Mouse (Mus musculus) neural tube, embryonic 10.5 days (tissue): ENCODE data around the gene Numb.
"Not testable (repeated sequence)": the region's sequence is repeated elsewhere in the genome, so short reads cannot be mapped to it uniquely, and the experiment has no call there.

Experiments used
- DNase-seq: peaks from one replicate; pipeline ENCODE4 v3.0.0-alpha.2; 2017; ENCODE audit warnings: low spot score; ENCODE audit errors: extremely low spot score

Numb gene

DNA sequence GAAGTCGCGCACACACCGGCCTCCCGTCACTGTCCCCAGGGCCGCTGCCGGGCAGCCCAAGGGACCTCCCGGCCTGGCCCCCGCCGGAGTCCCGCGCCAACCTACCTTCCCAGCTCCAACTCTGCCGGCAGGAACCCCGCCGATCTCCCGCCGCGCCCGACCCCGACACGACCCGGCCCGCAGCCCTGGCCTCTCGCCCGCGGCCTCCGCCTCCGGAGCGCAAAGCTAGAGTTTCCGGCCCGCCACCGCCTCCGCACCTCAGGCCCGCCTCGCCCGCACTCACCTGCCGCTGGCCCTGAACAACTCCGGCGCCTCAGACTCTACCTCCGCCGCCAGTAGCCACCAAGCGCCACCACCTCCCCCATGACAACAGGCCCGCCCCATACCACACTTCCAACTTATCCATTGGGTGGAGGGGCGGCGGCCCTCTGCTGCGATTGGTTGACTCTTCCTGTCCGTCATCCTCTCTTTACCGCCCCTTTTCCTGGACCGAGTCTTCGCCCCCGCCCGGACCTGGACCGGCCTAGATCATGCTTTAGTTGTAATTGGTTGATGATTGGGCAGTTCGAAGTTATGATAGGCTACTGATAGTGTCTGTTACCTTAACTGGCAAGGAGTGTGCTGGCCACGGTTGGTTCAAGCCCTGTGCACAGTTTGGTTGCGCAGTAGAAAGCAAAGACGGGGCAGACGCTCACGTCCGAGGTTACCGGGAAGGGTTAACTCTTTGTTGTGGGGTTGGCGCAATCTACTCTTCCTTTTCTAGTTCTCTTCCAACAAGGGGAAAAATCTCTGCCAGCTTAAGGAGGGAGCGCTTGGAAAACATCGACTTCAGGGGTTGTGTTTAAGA is at the start of gene Numb:
TSS of gene Numb (minus strand) at position 400 of the 847 bp plus-strand sequence.
- DNase-seq, result peak; percentile 96

- no peak for DNase-seq
These were observed 43.5 kb upstream of the Numb start for GRCm38 (mm10) chr12:83965235-83965634.

DNA sequence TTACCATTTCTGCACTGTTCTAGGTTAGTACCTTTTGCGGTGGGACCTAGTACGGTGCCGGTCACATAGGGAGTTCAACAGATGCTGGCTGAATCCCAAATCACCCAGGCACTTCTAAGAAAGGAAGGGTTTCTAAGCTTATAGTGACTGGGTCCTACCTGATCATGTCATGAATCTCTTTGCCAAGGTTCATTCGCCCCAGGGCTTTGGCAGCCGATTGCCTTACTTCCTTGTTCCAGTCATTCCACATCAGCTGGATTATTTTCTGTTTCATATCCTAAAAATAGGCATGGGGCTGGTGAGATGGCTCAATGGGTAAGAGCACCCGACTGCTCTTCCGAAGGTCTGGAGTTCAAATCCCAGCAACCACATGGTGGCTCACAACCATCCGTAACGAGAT is 36.5 kb upstream of the Numb start:
- DNase-seq, result no peak

DNA sequence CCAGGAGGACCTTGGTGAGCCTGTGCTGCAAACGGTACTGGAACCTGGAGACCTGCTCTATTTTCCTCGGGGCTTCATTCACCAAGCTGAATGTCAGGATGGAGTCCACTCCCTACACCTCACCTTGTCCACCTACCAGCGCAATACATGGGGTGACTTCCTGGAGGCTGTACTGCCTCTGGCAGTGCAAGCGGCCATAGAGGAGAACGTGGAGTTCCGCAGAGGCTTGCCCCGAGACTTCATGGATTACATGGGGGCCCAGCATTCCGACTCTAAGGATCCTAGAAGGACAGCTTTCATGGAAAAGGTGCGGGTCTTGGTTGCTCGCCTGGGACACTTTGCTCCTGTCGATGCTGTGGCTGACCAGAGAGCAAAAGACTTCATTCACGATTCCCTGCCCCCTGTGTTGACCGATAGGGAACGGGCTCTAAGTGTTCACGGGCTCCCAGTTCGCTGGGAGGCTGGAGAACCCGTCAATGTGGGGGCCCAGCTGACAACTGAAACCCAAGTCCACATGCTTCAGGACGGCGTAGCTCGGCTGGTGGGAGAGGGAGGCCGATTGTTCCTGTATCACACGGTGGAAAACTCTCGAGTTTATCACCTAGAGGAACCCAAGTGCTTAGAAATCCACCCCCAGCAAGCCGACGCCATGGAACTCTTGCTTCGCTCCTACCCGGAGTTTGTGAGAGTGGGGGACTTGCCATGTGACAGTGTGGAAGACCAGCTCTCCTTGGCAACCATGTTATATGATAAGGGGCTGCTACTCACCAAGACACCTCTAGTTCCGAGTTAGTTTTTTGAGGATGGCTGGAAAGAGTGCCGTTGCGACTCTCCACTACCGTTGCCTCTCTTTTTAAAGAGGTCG is 30.2 kb upstream of the Numb start:
- DNase-seq, result peak; percentile 24

- DNase-seq, result peak; percentile 68
These were observed 29.3 kb upstream of the Numb start for GRCm38 (mm10) chr12:83950840-83951701.

DNA sequence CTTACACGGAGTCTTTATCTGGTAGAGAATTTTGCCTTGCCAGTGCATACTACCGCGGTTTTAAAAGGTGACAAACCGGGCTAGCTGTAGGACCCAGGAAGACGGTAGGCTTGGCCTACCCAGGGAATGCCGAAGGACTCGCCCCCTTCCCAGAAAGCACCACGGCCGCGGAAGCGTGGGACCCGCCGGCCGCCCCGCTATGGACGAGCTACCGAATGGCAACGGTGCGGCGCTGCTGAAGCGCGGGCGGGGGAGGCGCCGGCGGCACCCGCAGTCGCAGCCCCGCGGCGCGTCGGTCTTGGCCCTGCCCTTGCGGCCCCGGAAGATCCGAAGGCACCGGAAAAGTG is 28.7 kb upstream of the Numb start, which contains the start of gene Riox1:
TSS of gene Riox1 (plus strand) at position 116 of the 347 bp plus-strand sequence.
- DNase-seq, result peak; percentile 86

DNA sequence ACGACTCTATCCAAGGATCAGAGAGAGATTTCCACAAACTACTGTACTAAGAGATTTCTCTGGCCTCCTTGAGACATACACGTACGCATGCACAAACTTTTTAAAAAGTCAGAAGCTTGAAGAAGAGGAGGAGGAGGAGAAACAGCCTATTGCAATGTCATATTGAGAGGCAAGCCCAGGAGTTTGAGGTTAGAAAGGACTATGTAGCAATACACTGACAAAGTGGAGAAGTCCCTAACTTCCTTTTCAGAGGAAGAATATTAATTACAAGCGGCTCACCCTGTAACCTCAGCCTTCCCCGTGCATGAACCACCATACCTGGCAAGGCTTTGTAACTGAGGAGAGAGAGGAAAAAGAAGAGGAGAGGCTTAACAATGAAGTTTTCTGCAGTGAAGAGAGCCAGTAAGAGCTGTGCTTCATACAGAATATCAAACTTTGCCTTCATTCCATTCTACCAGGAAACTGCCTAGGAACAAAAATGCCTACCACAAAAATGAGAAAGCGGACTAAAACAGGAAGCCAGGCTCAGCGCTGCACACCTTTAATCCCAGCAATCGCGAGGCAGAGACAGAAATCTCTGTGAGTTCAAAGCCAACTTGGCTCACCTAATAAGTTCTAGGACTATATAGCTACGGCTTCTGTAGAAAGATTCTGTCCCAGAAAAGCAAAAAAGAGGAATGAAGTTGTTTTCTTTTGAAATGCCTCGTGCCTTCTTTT is 28.2 kb upstream of the Numb start:
- no peak for DNase-seq

DNA sequence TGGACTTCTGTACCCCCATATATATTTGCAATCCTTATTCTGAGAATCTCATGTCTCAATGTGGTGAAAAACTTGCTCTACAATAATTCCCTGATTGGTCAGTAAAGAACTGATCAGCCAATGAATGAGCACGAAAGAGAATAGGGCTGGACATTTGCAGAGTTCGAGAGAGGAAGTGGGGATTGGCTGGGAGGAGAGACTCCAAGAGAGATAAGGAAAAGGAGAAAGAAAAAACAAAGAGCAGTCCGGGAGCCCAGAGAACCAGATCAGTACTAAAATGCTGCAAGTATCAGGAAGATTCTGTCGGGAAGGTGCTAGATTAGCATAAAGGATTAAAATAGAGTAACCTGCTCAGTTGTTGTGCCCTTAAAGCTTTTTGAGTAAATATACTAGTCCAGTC is 27.3 kb upstream of the Numb start:
- no peak for DNase-seq

DNA sequence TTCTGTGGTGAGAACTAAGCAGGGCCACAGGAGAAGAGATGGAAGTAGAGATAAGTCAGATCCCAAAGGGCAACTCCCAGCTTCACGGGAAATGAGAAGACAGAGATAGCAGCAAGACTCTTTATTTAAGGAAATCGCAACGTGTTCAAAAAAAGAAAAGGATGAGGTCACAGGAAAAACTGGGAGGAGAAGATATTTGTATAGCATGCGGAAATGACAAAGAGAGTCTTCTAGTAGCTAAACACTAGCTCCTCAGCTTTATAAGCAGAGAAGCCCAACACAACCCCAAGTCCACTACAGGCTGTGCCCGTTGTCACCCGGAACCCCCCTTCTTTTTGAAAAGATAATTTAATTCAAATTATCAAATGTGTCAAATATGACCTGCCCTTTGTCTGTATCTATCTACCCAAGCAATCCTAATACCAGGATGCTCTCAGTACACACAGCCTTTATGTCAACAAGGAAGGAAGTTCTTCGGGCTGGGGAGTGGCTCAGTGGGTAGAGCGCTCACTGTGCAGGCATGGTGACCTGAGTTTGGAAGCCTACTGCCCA is 25.6 kb upstream of the Numb start:
- DNase-seq, result no peak

- DNase-seq, result no peak
These were observed 20.2 kb upstream of the Numb start for GRCm38 (mm10) chr12:83941938-83942337.

DNA sequence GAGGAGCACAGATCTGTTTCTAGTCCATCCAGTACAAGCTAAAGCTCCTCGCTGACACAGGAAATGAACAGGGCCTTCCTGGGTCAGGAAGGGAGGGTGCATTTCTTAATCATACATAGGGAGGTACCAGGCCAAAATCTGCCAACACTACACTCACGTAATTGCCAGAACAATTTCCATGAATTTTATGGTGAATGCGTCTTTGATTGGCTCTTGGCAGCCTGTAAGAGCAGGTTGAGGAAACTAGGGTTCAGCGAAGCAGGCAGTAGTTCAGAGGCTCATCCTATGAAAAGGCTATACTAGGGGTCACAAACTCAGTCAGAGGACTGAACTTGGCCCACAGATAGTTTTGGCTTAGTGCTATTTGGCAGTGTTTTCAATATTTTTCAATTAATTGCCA is 18.3 kb upstream of the Numb start:
- no peak for DNase-seq

DNA sequence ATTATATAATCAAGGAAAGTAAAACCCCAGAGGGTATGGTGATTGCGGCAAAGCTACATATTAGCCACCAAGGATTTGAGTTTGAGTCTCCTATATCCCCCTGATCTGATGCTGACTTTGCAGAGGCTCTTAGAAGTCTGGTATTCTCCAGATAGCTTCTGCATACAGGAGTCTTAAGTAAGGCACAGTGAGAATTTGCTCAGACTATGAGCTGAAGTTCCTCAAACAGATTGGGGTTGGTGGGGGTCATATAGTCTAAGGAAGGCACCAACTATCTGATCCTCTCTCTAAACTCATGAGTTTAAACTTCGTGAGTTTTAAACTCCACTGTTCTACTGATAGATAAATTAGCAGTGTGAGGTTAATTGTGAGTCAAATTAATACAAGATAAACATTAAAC is 17.6 kb upstream of the Numb start:
- DNase-seq, result no peak

GRCm38 (mm10) chr12:83938592-83938991 is 16.9 kb upstream of the Numb start:
- DNase-seq, result not testable (repeated sequence)

GRCm38 (mm10) chr12:83937600-83937999 is 15.9 kb upstream of the Numb start:
- no peak for DNase-seq

- no peak for DNase-seq
These were observed 7.6 kb upstream of the Numb start for GRCm38 (mm10) chr12:83929186-83929804.

DNA sequence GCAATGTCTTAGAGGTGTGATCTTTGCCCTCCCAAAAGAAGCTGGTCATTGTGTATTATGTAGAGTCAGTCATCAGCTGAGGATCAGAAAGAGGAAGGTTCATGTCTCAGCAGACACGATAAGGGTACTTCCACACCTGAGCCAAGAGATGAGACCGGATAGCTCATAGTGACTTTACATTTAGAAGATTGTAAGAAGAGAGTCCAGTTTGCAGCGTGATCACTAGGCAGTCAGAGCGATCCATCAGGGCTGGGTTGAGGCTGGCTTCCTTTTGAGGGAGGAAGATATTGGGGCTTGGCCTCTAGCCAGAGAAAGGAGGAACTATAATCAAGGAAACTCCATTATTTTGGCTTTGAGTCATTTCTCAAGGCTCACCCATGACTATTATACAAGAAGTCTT is 6.0 kb upstream of the Numb start:
- no peak for DNase-seq

DNA sequence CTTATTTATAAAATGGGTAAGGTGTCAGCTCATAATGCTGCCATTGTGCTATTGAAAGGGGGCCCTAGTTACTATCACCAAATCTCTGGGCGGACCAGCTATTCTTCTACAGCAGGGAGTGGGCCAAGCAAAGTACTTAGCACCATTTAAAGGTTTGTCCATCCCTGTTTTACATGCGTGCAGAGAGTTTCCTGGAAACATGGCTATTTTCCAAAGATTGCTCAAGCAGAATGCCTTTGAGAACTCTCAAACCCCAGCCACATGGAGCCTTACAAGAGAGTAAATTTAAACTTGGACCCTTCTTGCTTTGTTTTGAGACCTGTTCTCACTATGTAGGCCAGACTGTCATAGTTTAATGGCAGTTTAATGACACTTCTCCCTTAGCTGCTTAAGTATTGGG is 4.3 kb upstream of the Numb start:
- DNase-seq, result no peak

DNA sequence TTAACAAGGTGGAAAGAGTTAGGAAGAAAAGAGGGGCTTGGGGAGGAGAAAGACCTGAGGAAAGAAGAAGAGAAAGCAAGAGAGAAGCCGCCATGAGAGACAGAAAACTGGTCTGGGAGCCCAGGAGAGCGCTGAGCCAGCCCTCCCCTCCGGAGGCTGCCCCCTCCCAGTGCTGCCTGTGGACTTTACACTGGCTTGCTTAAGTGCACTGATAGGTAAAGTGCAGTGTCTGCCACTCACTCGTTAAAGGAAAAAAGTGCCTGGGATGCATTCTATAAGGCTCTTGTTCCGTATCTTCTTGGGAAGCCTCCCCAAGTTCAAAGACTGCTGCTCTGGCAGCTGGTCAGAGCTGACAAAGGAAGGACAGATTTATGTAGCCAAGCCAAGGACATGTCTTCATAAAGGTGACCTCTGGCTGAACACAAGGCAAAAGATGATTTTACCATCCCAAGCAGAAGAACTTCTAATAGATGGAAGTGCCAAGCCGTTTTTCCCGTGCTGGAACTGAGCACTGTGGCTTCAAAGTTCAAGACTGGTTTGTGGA is 3.5 kb upstream of the Numb start:
- no peak for DNase-seq

DNA sequence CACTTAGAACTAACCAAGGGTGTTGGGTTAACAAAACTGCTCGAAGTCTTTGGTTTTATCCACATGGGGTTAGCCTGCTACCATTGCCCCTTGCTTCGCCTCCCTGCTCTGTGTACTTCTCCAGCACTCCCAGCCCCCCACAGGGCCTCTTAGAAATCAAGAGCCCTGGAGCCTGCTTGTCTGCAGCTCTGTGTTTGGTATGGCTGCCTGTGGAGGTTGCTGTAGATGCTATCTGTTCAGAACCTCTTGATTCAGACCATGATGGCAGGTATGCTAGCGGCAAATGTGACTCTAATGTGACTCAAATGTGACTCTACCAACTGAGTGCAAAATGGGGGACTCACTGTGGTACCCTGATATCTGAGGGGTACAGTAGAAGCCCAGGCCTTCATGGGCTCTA is 2.6 kb upstream of the Numb start:
- DNase-seq, result no peak

GRCm38 (mm10) chr12:83923486-83923859 is 1.7 kb upstream of the Numb start:
- no peak for DNase-seq
